Mouse (Mus musculus): ENCODE measurements at regions not wholly inside any gene's neighbourhood (a gene's known extent, or its start where the extent isn't known, plus 50 kb on each side); places are given as distances from the start of the nearest gene placed in this dataset.

DNA sequence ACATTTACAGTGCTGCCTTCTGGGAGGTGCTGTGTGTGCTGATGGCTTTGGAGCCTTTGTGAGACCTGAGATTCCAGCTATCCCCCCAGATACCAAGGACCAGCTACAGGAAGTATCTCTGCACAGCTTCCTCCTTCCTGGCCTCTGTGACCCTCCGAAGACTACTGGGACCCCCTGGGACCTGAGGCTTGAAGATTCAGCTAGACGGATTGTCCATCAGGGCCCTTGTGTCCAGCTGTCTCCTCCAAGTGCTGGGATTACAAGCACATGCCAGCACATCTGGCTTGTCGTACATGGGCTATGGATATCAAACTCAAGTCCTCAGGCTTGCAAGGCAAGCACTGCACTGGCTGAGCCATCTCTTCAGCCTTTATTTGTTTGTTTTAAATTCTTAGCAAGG, 71.7 kb upstream of the Mpp6 start:
- H3K36me3 ChIP-seq, result no peaks in the 10 kb centered on the region
- ATAC-seq (ENCODE audit: low FRiP score), result no peak
- no peak overlapping the region for H3K4me2 ChIP-seq (replicated peaks)
- H3K9ac ChIP-seq, result no peak overlapping the region
- 74% methylated on average over 3 of the region's 3 CpGs for WGBS
- peaks cover 8% of the 10 kb centered on the region; the same call in 1 of the 2 replicates for H3K4me1 ChIP-seq
- no peaks in the 10 kb centered on the region for H3K9me3 ChIP-seq (replicated peaks)
- no peaks in the 10 kb centered on the region for H3K27me3 ChIP-seq
- no peak overlapping the region for H3K27ac ChIP-seq
- H3K4me3 ChIP-seq, result no peak overlapping the region

DNA sequence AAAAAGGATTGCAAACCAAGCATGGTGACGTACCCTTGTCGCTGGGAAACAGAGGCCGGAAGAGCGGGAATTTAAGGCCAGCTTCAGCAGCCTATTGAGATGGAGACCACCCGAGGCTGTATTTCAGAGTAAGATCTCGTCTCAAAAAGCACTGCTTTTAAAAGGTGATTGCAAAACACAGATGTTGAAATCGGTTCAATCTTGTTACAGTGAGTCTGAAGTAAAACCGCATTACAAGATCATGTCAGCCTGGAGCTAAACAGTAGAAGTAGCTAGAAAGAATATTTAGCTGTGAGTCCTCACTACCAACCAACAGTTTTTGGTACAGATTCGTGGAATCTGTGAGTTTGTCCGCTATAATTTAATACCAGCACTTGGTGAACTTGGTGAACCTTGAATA, 69.0 kb upstream of the Mpp6 start:
- ATAC-seq (ENCODE audit: low FRiP score), result no peak
- Histone ChIP-seq H3K4me1 (peaks cover 8% of the 10 kb centered on the region; the same call in 1 of the 2 replicates), H3K9me3 (replicated peaks) (no peaks in the 10 kb centered on the region), H3K9ac (no peak overlapping the region), H3K36me3 (no peaks in the 10 kb centered on the region), H3K4me2 (replicated peaks) (no peak overlapping the region), H3K4me3 (no peak overlapping the region), H3K27ac (no peak overlapping the region), H3K27me3 (no peaks in the 10 kb centered on the region)
- 68% methylated on average over 10 of the region's 10 CpGs for WGBS

GRCm38 (mm10) chr6:50042127-50042526, 67.9 kb upstream of the Mpp6 start:
- Histone ChIP-seq H3K27ac (no peak overlapping the region), H3K4me1 (peaks cover 8% of the 10 kb centered on the region; the same call in 1 of the 2 replicates), H3K4me2 (replicated peaks) (no peak overlapping the region), H3K27me3 (no peaks in the 10 kb centered on the region), H3K36me3 (no peaks in the 10 kb centered on the region), H3K4me3 (no peak overlapping the region), H3K9ac (no peak overlapping the region), H3K9me3 (replicated peaks) (no peaks in the 10 kb centered on the region)
- no peak for ATAC-seq (ENCODE audit: low FRiP score)
- WGBS, result 69% methylated on average over 3 of the region's 3 CpGs

- no peak for ATAC-seq (ENCODE audit: low FRiP score)
- no peak overlapping the region for H3K9ac ChIP-seq
- no peaks in the 10 kb centered on the region for H3K4me1 ChIP-seq
- H3K4me2 ChIP-seq (replicated peaks), result no peak overlapping the region
- no peak overlapping the region for H3K27ac ChIP-seq
- 82% methylated on average over 1 of the region's 1 CpGs for WGBS
- H3K4me3 ChIP-seq, result no peak overlapping the region
- no peaks in the 10 kb centered on the region for H3K27me3 ChIP-seq
- H3K36me3 ChIP-seq, result no peaks in the 10 kb centered on the region
- H3K9me3 ChIP-seq (replicated peaks), result no peaks in the 10 kb centered on the region
Observed at GRCm38 (mm10) chr6:50044165-50044564, 65.9 kb upstream of the Mpp6 start.

DNA sequence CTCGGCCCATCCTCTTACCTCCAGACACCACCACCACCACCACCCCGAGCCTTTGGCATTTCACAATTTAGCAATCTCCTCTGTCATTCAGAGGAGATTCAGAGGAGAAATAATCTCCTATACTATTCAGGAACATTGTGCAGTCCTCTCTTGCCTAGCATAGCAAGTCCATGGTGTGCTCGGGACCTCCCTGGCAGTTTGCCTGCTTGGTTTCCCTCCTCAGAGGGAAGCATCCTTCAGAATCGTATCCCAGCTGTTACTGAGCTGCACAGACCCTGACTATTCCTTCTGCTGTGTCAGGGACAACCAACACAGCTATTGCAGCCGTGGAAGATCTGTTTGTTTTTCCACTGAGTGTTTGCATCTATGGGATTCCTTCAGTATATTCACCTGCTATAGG, 63.3 kb upstream of the Mpp6 start:
- Histone ChIP-seq H3K36me3 (no peaks in the 10 kb centered on the region), H3K9me3 (replicated peaks) (no peaks in the 10 kb centered on the region), H3K27me3 (no peaks in the 10 kb centered on the region), H3K4me3 (no peak overlapping the region), H3K4me1 (no peaks in the 10 kb centered on the region), H3K27ac (no peak overlapping the region), H3K4me2 (replicated peaks) (no peak overlapping the region), H3K9ac (no peak overlapping the region)
- 67% methylated on average over 5 of the region's 5 CpGs for WGBS
- no peak for ATAC-seq (ENCODE audit: low FRiP score)

DNA sequence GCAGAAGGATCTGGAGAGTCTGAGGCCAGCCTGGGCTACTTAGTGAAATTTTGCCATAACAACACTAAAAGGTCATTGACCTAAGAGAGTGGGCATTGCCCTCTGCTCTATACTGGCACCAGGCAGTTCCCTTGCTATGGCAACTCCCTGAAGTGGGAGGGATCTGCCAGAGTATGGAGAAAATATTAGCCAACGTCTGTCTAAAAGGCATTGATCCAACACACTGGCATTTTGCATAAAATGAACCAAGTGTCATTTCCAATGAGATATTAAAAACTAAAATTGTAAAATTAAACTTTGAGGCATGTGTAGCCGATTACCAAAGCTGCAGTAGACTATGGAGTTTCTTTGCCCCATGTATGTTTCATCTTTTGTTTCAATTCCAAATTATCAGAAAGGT, 57.6 kb upstream of the Mpp6 start:
- Histone ChIP-seq H3K9me3 (replicated peaks) (no peaks in the 10 kb centered on the region), H3K27ac (no peak overlapping the region), H3K36me3 (no peaks in the 10 kb centered on the region), H3K4me2 (replicated peaks) (no peak overlapping the region), H3K27me3 (no peaks in the 10 kb centered on the region), H3K4me1 (0 out of 2 replicates have a peak, but pooled peaks cover 3% of the 10 kb centered on the region), H3K9ac (no peak overlapping the region), H3K4me3 (no peak overlapping the region)
- 89% methylated on average over 2 of the region's 2 CpGs for WGBS
- ATAC-seq (ENCODE audit: low FRiP score), result no peak

GRCm38 (mm10) chr6:50053086-50053485, 57.0 kb upstream of the Mpp6 start:
- no peak for ATAC-seq (ENCODE audit: low FRiP score)
- no peak overlapping the region for H3K27ac ChIP-seq
- WGBS, result 62% methylated on average over 2 of the region's 2 CpGs

DNA sequence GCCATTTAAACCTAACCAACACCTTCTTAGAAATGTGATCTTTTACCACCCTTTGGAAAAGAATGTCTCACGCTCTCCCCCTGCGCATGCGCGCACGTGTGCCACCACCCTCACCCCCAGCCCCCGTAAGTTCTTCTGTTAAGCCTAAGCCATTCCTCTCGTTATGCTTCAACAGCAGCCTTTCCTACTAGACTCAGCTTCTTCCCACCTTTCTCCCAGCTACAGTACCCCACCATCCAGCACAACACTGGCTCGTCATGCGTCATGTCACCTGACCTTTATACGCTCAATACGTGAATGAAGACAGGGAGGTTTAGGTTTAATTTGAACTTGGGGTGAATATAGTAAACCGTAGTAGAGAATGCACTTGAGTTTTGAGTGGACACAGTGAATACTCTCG, 55.8 kb upstream of the Mpp6 start:
- Histone ChIP-seq H3K4me1 (0 out of 2 replicates have a peak, but pooled peaks cover 3% of the 10 kb centered on the region), H3K4me2 (replicated peaks) (no peak overlapping the region), H3K4me3 (no peak overlapping the region), H3K27ac (no peak overlapping the region), H3K9me3 (replicated peaks) (no peaks in the 10 kb centered on the region), H3K27me3 (no peaks in the 10 kb centered on the region), H3K36me3 (no peaks in the 10 kb centered on the region), H3K9ac (no peak overlapping the region)
- ATAC-seq (ENCODE audit: low FRiP score), result no peak
- WGBS, result 78% methylated on average over 13 of the region's 13 CpGs

More at GRCm38 (mm10) chr6:50053086-50053485, 57.0 kb upstream of the Mpp6 start:
- Histone ChIP-seq H3K9ac (no peak overlapping the region), H3K27me3 (no peaks in the 10 kb centered on the region), H3K4me1 (0 out of 2 replicates have a peak, but pooled peaks cover 3% of the 10 kb centered on the region), H3K9me3 (replicated peaks) (no peaks in the 10 kb centered on the region), H3K4me2 (replicated peaks) (no peak overlapping the region), H3K36me3 (no peaks in the 10 kb centered on the region), H3K4me3 (no peak overlapping the region)

DNA sequence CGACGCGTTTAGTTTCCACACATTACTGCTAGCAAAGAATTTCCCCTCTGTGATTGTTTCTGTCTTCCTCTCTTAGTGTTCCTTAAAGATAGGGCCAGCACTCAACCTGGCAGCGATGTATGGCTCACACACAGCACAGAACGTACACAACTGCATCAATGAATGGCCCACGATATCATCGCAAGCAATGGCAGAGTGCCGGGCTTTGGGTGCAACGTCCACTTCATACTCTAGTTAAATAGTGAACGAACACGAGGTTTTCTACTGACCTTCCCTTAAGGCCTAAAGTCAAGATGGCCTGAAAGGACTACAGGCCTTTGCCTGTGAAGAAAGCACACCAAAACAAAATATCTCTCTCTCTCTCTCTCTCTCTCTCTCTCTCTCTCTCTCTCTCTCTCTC, 51.4 kb upstream of the Mpp6 start:
- Histone ChIP-seq H3K4me2 (replicated peaks) (no peak overlapping the region), H3K4me1 (0 out of 2 replicates have a peak, but pooled peaks cover 3% of the 10 kb centered on the region), H3K27ac (no peak overlapping the region; the same call in 1 of the 2 replicates), H3K9ac (no peak overlapping the region), H3K4me3 (no peak overlapping the region), H3K9me3 (replicated peaks) (no peaks in the 10 kb centered on the region), H3K36me3 (no peaks in the 10 kb centered on the region), H3K27me3 (no peaks in the 10 kb centered on the region)
- 91% methylated on average over 11 of the region's 11 CpGs for WGBS
- ATAC-seq (ENCODE audit: low FRiP score), result no peak

DNA sequence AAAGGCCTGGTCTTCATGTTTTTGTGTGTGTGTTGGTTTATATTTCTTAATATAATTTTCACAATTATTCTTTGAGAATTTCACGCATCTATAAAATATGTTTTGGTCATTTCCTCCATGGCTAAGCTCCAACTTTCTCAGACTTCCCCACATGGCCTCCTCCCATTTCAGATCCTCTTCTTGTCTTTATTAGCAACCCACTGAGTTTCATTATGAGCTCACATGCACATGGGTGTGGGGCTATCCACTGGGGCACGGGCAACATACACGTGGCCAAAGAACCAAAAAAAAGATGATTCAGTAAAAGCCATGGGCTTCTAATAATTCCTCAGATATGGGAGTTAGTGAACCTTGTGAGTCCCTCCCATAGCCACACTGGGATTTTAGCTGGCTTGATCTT, 50.1 kb upstream of the Mpp6 start:
- 89% methylated on average over 3 of the region's 3 CpGs for WGBS
- ATAC-seq (ENCODE audit: low FRiP score), result no peak

More for the DNA sequence above, 50.1 kb upstream of the Mpp6 start:
- Histone ChIP-seq H3K4me1 (no peaks in the 10 kb centered on the region), H3K9ac (no peak overlapping the region), H3K36me3 (no peaks in the 10 kb centered on the region), H3K27me3 (no peaks in the 10 kb centered on the region), H3K27ac (no peak overlapping the region), H3K9me3 (replicated peaks) (no peaks in the 10 kb centered on the region), H3K4me2 (replicated peaks) (no peak overlapping the region), H3K4me3 (no peak overlapping the region)

Measured in hindbrain, embryonic 12.5 days (tissue).